Mouse (Mus musculus) erythroblast, embryonic 14.5 days (primary cell): ENCODE results near the gene Elmod2.

Experiments
- GATA1 ChIP-seq: IDR thresholded peaks from 2 replicates; pipeline ENCODE4 v1.6.1; 2012; ENCODE audit warnings: low read length, inconsistent platforms, mixed read lengths
- TAL1 ChIP-seq: IDR thresholded peaks from 3 replicates; pipeline ENCODE4 v1.6.1; 2012; ENCODE audit warnings: low read length, inconsistent platforms, mixed read lengths

GRCm38 (mm10) chr8:83331899-83332697, at the start of gene Elmod2:
- TF ChIP-seq GATA1 (no peak), TAL1 (no peak)
